Mouse (Mus musculus) hindbrain, embryonic 15.5 days (tissue): ENCODE measurements at regions not wholly inside any gene's neighbourhood (a gene's known extent, or its start where the extent isn't known, plus 50 kb on each side); places are given as distances from the start of the nearest gene placed in this dataset.

Source experiments
- ATAC-seq: fragments of 200-750 bp; cut with Nextera tagmentation; 2 replicates; pipeline ENCODE4 v1.8.0; 2017; ENCODE audit warnings: low read depth, moderate number of reproducible peaks, moderate TSS enrichment; ENCODE audit not compliant: low FRiP score
- H3K27ac ChIP-seq: fragments of 300-500 bp; sonication (generic); replicated peaks from 2 replicates; pipeline ENCODE4 v1.5.1; 2015; ENCODE audit warnings: mild to moderate bottlenecking, inconsistent platforms
- H3K27me3 ChIP-seq: fragments of 300-500 bp; sonication (generic); 2 replicates; pipeline ENCODE4 v1.6.1; 2015; ENCODE audit warnings: control low read depth, inconsistent platforms
- H3K36me3 ChIP-seq: fragments of 300-500 bp; sonication (generic); 2 replicates; pipeline ENCODE4 v1.6.1; 2015; ENCODE audit warnings: control low read depth, inconsistent platforms
- H3K4me1 ChIP-seq: fragments of 300-500 bp; sonication (generic); replicated peaks from 2 replicates; pipeline ENCODE4 v1.6.1; 2015; ENCODE audit warnings: control low read depth, inconsistent platforms
- H3K4me2 ChIP-seq: fragments of 300-500 bp; sonication (generic); 2 replicates; pipeline ENCODE4 v1.6.1; 2015; ENCODE audit warnings: moderate library complexity, mild to moderate bottlenecking, inconsistent platforms
- H3K4me3 ChIP-seq: fragments of 300-500 bp; sonication (generic); 2 replicates; pipeline ENCODE4 v1.5.1; 2015; ENCODE audit warnings: mild to moderate bottlenecking, inconsistent platforms
- H3K9ac ChIP-seq: fragments of 300-500 bp; sonication (generic); 2 replicates; pipeline ENCODE4 v1.6.1; 2015; ENCODE audit warnings: inconsistent platforms
- H3K9me3 ChIP-seq: fragments of 300-500 bp; sonication (generic); 2 replicates; pipeline ENCODE4 v1.6.1; 2016; ENCODE audit warnings: control low read depth, inconsistent platforms
- WGBS: fragments of 180-500 bp; shearing (Covaris S2); methylation state at CpG from one replicate; pipeline ENCODE4 v1.1.7; 2015; 5-methylcytosine and 5-hydroxymethylcytosine counted together

GRCm38 (mm10) chr15:51104796-51105195 lies 2779.9 kb upstream of the Gm7489 start:
- peak overlapping the region; percentile 50 for H3K4me2 ChIP-seq
- ATAC-seq, result no peak
- WGBS, result 49% methylated on average over 5 of the region's 5 CpGs
- no peak overlapping the region for H3K4me3 ChIP-seq
- H3K27me3 ChIP-seq, result no peaks in the 10 kb centered on the region
- 0 out of 2 replicates have a peak overlapping the region, but pooled peaks have one; percentile 14 for H3K27ac ChIP-seq
- peaks cover 6% of the 10 kb centered on the region; the same call in 1 of the 2 replicates for H3K4me1 ChIP-seq
- H3K9ac ChIP-seq, result no peak overlapping the region
- no peaks in the 10 kb centered on the region for H3K36me3 ChIP-seq
- no peaks in the 10 kb centered on the region for H3K9me3 ChIP-seq

GRCm38 (mm10) chr15:51105359-51106008 lies 2779.2 kb upstream of the Gm7489 start:
- peak overlapping the region; percentile 59 for H3K27ac ChIP-seq
- H3K9ac ChIP-seq, result no peak overlapping the region
- WGBS, result 43% methylated on average over 17 of the region's 17 CpGs
- H3K4me2 ChIP-seq, result peak overlapping the region; percentile 47
- peak; percentile 78; the same call in 1 of the 2 replicates for ATAC-seq
- no peaks in the 10 kb centered on the region for H3K27me3 ChIP-seq
- H3K4me3 ChIP-seq, result peak overlapping the region; percentile 28
- H3K9me3 ChIP-seq, result no peaks in the 10 kb centered on the region
- H3K36me3 ChIP-seq, result no peaks in the 10 kb centered on the region
- peaks cover 6% of the 10 kb centered on the region; the same call in 1 of the 2 replicates for H3K4me1 ChIP-seq

GRCm38 (mm10) chr15:51110186-51110585 lies 2774.5 kb upstream of the Gm7489 start:
- Histone ChIP-seq H3K27ac (no peak overlapping the region), H3K4me2 (no peak overlapping the region), H3K27me3 (no peaks in the 10 kb centered on the region), H3K36me3 (no peaks in the 10 kb centered on the region), H3K9me3 (no peaks in the 10 kb centered on the region), H3K4me1 (no peaks in the 10 kb centered on the region), H3K9ac (no peak overlapping the region), H3K4me3 (no peak overlapping the region)
- WGBS, result 70% methylated on average over 3 of the region's 3 CpGs
- ATAC-seq, result no peak

- Histone ChIP-seq H3K9ac (no peak overlapping the region), H3K27ac (no peak overlapping the region), H3K4me3 (no peak overlapping the region), H3K4me1 (no peaks in the 10 kb centered on the region), H3K9me3 (no peaks in the 10 kb centered on the region), H3K27me3 (no peaks in the 10 kb centered on the region), H3K4me2 (no peak overlapping the region), H3K36me3 (no peaks in the 10 kb centered on the region)
- WGBS, result 81% methylated on average over 2 of the region's 2 CpGs
- no peak for ATAC-seq
Observed at GRCm38 (mm10) chr15:51125896-51126295, 2758.8 kb upstream of the Gm7489 start.

GRCm38 (mm10) chr15:51131017-51131416 lies 2753.7 kb upstream of the Gm7489 start:
- 85% methylated on average over 4 of the region's 4 CpGs for WGBS
- H3K4me2 ChIP-seq, result no peak overlapping the region
- H3K4me3 ChIP-seq, result no peak overlapping the region
- no peaks in the 10 kb centered on the region for H3K4me1 ChIP-seq
- H3K27me3 ChIP-seq, result no peaks in the 10 kb centered on the region
- H3K9me3 ChIP-seq, result no peaks in the 10 kb centered on the region
- H3K36me3 ChIP-seq, result no peaks in the 10 kb centered on the region
- H3K9ac ChIP-seq, result no peak overlapping the region
- H3K27ac ChIP-seq, result no peak overlapping the region
- no peak for ATAC-seq

GRCm38 (mm10) chr15:51136121-51136520 lies 2748.6 kb upstream of the Gm7489 start:
- Histone ChIP-seq H3K27me3 (no peaks in the 10 kb centered on the region), H3K27ac (no peak overlapping the region), H3K4me2 (no peak overlapping the region), H3K9ac (no peak overlapping the region), H3K9me3 (no peaks in the 10 kb centered on the region), H3K36me3 (no peaks in the 10 kb centered on the region), H3K4me1 (no peaks in the 10 kb centered on the region), H3K4me3 (no peak overlapping the region)
- WGBS, result 53% methylated on average over 1 of the region's 1 CpGs
- ATAC-seq, result no peak

- no peaks in the 10 kb centered on the region for H3K27me3 ChIP-seq
- ATAC-seq, result no peak
- H3K36me3 ChIP-seq, result no peaks in the 10 kb centered on the region
- H3K27ac ChIP-seq, result no peak overlapping the region
- no peak overlapping the region for H3K9ac ChIP-seq
- H3K4me3 ChIP-seq, result no peak overlapping the region
- 82% methylated on average over 4 of the region's 4 CpGs for WGBS
- no peaks in the 10 kb centered on the region for H3K9me3 ChIP-seq
- no peak overlapping the region for H3K4me2 ChIP-seq
- H3K4me1 ChIP-seq, result no peaks in the 10 kb centered on the region
Observed at GRCm38 (mm10) chr15:51139507-51139906, 2745.2 kb upstream of the Gm7489 start.

- ATAC-seq, result no peak
- Histone ChIP-seq H3K36me3 (no peaks in the 10 kb centered on the region), H3K27ac (no peak overlapping the region), H3K9me3 (no peaks in the 10 kb centered on the region), H3K4me1 (no peaks in the 10 kb centered on the region), H3K4me2 (no peak overlapping the region), H3K9ac (no peak overlapping the region), H3K4me3 (no peak overlapping the region), H3K27me3 (no peaks in the 10 kb centered on the region)
- 90% methylated on average over 1 of the region's 1 CpGs for WGBS
Observed at GRCm38 (mm10) chr15:51173976-51174620, 2710.6 kb upstream of the Gm7489 start.

GRCm38 (mm10) chr15:51176466-51176865 lies 2708.2 kb upstream of the Gm7489 start:
- H3K4me3 ChIP-seq, result no peak overlapping the region
- no peak overlapping the region for H3K9ac ChIP-seq
- no peaks in the 10 kb centered on the region for H3K27me3 ChIP-seq
- H3K36me3 ChIP-seq, result no peaks in the 10 kb centered on the region
- no peaks in the 10 kb centered on the region for H3K9me3 ChIP-seq
- H3K4me1 ChIP-seq, result no peaks in the 10 kb centered on the region
- WGBS, result 60% methylated on average over 2 of the region's 2 CpGs
- ATAC-seq, result no peak
- H3K4me2 ChIP-seq, result no peak overlapping the region
- H3K27ac ChIP-seq, result no peak overlapping the region

- WGBS, result 90% methylated on average over 3 of the region's 3 CpGs
Observed at GRCm38 (mm10) chr15:51189134-51189533, 2695.6 kb upstream of the Gm7489 start.

GRCm38 (mm10) chr15:51197466-51198158 lies 2687.1 kb upstream of the Gm7489 start:
- no peak overlapping the region for H3K27ac ChIP-seq
- no peak overlapping the region for H3K9ac ChIP-seq
- whole genome bisulfite sequencing, result 39% methylated on average over 4 of the region's 4 CpGs
- H3K4me1 ChIP-seq, result no peaks in the 10 kb centered on the region
- H3K36me3 ChIP-seq, result no peaks in the 10 kb centered on the region
- no peak overlapping the region for H3K4me2 ChIP-seq
- ATAC-seq, result no peak
- H3K4me3 ChIP-seq, result no peak overlapping the region
- no peaks in the 10 kb centered on the region for H3K9me3 ChIP-seq
- H3K27me3 ChIP-seq, result no peaks in the 10 kb centered on the region

More at GRCm38 (mm10) chr15:51189134-51189533, 2695.6 kb upstream of the Gm7489 start:
- no peak for ATAC-seq
- H3K36me3 ChIP-seq, result no peaks in the 10 kb centered on the region
- H3K9ac ChIP-seq, result no peak overlapping the region
- no peak overlapping the region for H3K27ac ChIP-seq
- H3K4me2 ChIP-seq, result no peak overlapping the region
- no peak overlapping the region for H3K4me3 ChIP-seq
- H3K9me3 ChIP-seq, result no peaks in the 10 kb centered on the region
- no peaks in the 10 kb centered on the region for H3K27me3 ChIP-seq
- H3K4me1 ChIP-seq, result no peaks in the 10 kb centered on the region

- Histone ChIP-seq H3K36me3 (no peaks in the 10 kb centered on the region), H3K4me2 (no peak overlapping the region), H3K4me1 (no peaks in the 10 kb centered on the region), H3K9ac (no peak overlapping the region), H3K9me3 (no peaks in the 10 kb centered on the region), H3K4me3 (no peak overlapping the region), H3K27ac (no peak overlapping the region), H3K27me3 (no peaks in the 10 kb centered on the region)
- 91% methylated on average over 2 of the region's 2 CpGs for WGBS
- ATAC-seq, result no peak
Observed at GRCm38 (mm10) chr15:51203351-51203750, 2681.4 kb upstream of the Gm7489 start.
